Mouse (Mus musculus): ENCODE measurements around the gene Zfp1.

- no peak for TF ChIP-seq CTCF (IDR thresholded peaks at IDR 0.05; ENCODE audit: low read depth)
- no peak for TF ChIP-seq EP300 (IDR thresholded peaks at IDR 0.05; ENCODE audit: low read depth)
Observed at GRCm38 (mm10) chr8:111618273-111618672, 24.9 kb upstream of the Zfp1 start.

Data from heart, postnatal 0 days (tissue).